Mouse (Mus musculus) cortical plate, adult 2 months (tissue): Measurements from ENCODE around the gene Abhd4.

Experiments
- CTCF ChIP-seq: fragments of 200-500 bp; IDR thresholded peaks from 2 replicates; pipeline ENCODE4 v1.5.1; 2011; ENCODE audit warnings: mild to moderate bottlenecking, control low read depth, low read length; ENCODE audit not compliant: insufficient read depth; ENCODE audit errors: extremely low read depth
- POLR2A ChIP-seq: fragments of 200-500 bp; IDR thresholded peaks from 2 replicates; pipeline ENCODE4 v1.6.1; 2011; ENCODE audit warnings: mild to moderate bottlenecking, low read length, control low read depth; ENCODE audit not compliant: insufficient read depth; ENCODE audit errors: extremely low read depth

GRCm38 (mm10) chr14:54260196-54260595, 6.2 kb downstream of the Abhd4 start:
- no peak for TF ChIP-seq CTCF
- no peak for TF ChIP-seq POLR2A
